Mouse (Mus musculus): ENCODE measurements around the gene Mia3. TPM values are rescaled to one million over a fixed set of nuclear protein-coding genes. Genes with fewer than 3 reads are reported as not detected.
"Not testable (repeated sequence)": the region's sequence is repeated elsewhere in the genome, so short reads cannot be mapped to it uniquely, and the experiment has no call there.

Mia3 gene
- polyA plus RNA-seq, 1 experiment from 2014 or later = 105 TPM

DNA sequence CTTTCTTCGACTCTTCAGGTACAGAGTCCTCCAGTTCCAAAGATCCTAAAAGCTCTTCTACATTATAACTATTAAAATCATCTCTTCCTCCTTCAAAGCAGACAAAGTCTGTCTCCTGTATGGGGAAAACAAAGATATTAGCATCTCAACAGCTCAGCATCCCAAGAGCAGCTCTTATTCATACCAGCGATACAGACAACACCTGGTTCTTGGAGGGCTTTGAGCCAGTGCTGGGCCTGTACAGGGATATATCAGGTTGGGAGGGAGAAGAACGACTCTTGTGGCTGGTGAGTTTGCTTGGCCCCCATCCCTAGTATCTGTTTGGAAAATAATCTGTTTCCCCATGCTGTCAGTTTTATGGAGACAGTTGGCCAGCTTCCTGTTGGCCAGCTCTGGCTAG lies 10.5 kb downstream of the Mia3 start:
- Histone ChIP-seq H3K27me3 (ENCODE audit: control insufficient read depth, insufficient read depth, low read length) (no peaks in the 10 kb centered on the region), H3K36me3 (ENCODE audit: control insufficient read depth, insufficient read depth, low read length) (peaks cover 11% of the 10 kb centered on the region; the same call in 1 of the 2 replicates), H3K9ac (ENCODE audit: low read length) (no peak overlapping the region), H3K4me2 (ENCODE audit: low read depth, low read length) (no peak overlapping the region), H3K9me3 (replicated peaks; ENCODE audit: control insufficient read depth, low read length) (no peaks in the 10 kb centered on the region), H3K4me3 (replicated peaks; ENCODE audit: low read length) (no peak overlapping the region), H3K4me1 (ENCODE audit: control insufficient read depth, insufficient read depth, low read length) (no peaks in the 10 kb centered on the region), H3K27ac (ENCODE audit: low read length) (no peak overlapping the region)
- 87% methylated on average over 3 of the region's 3 CpGs for WGBS
- ATAC-seq (ENCODE audit: insufficient read depth, low FRiP score) = no peak

DNA sequence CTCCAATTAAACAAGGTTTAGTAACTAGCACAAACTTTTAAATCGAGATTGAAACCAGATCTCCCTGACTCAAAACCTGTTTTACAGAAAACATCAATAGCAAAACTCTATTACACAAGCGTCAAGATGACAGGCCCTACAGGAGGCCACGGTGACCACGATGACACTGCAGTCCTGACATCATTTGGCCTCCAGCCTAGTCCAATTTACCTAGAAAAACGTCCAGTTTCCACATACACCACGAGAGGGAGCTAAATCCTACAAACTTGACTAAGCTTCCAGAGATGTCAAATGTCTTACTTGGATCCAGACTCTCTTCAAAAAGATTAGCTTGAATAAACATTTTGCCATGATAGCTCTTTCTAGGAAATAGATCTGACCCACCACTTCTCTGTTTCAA lies 19.5 kb downstream of the Mia3 start:
- Histone ChIP-seq H3K4me2 (ENCODE audit: low read depth, low read length) (no peak overlapping the region), H3K9ac (ENCODE audit: low read length) (no peak overlapping the region), H3K9me3 (replicated peaks; ENCODE audit: control insufficient read depth, low read length) (no peaks in the 10 kb centered on the region), H3K36me3 (ENCODE audit: control insufficient read depth, insufficient read depth, low read length) (peaks cover 9% of the 10 kb centered on the region; the same call in 1 of the 2 replicates), H3K27ac (ENCODE audit: low read length) (no peak overlapping the region), H3K4me3 (replicated peaks; ENCODE audit: low read length) (no peak overlapping the region), H3K4me1 (ENCODE audit: control insufficient read depth, insufficient read depth, low read length) (peaks cover 6% of the 10 kb centered on the region; the same call in 1 of the 2 replicates), H3K27me3 (ENCODE audit: control insufficient read depth, insufficient read depth, low read length) (no peaks in the 10 kb centered on the region)
- WGBS = 20% methylated on average over 6 of the region's 6 CpGs
- ATAC-seq (ENCODE audit: insufficient read depth, low FRiP score) = no peak

GRCm38 (mm10) chr1:183345817-183346195 lies 23.5 kb downstream of the Mia3 start:
- peak overlapping the region; percentile 91 for H3K4me2 ChIP-seq (ENCODE audit: low read depth, low read length)
- no peaks in the 10 kb centered on the region for H3K9me3 ChIP-seq (replicated peaks; ENCODE audit: control insufficient read depth, low read length)
- H3K27ac ChIP-seq (ENCODE audit: low read length) = no peak overlapping the region
- H3K4me1 ChIP-seq (ENCODE audit: control insufficient read depth, insufficient read depth, low read length) = peaks cover 6% of the 10 kb centered on the region; the same call in 1 of the 2 replicates
- H3K27me3 ChIP-seq (ENCODE audit: control insufficient read depth, insufficient read depth, low read length) = no peaks in the 10 kb centered on the region
- peak overlapping the region; percentile 88 for H3K4me3 ChIP-seq (replicated peaks; ENCODE audit: low read length)
- WGBS = 2% methylated on average over 10 of the region's 10 CpGs
- peak overlapping the region; percentile 90 for H3K9ac ChIP-seq (ENCODE audit: low read length)
- ATAC-seq (ENCODE audit: insufficient read depth, low FRiP score) = no peak
- H3K36me3 ChIP-seq (ENCODE audit: control insufficient read depth, insufficient read depth, low read length) = peaks cover 6% of the 10 kb centered on the region; the same call in 1 of the 2 replicates

GRCm38 (mm10) chr1:183344886-183345816 lies 24.2 kb downstream of the Mia3 start:
- H3K4me1 ChIP-seq (ENCODE audit: control insufficient read depth, insufficient read depth, low read length) = peaks cover 6% of the 10 kb centered on the region; the same call in 1 of the 2 replicates
- H3K27me3 ChIP-seq (ENCODE audit: control insufficient read depth, insufficient read depth, low read length) = no peaks in the 10 kb centered on the region
- peak overlapping the region; percentile 91 for H3K4me2 ChIP-seq (ENCODE audit: low read depth, low read length)
- no peaks in the 10 kb centered on the region for H3K9me3 ChIP-seq (replicated peaks; ENCODE audit: control insufficient read depth, low read length)
- peak; percentile 95 for ATAC-seq (ENCODE audit: insufficient read depth, low FRiP score)
- H3K27ac ChIP-seq (ENCODE audit: low read length) = peak overlapping the region; percentile 76
- under 1% methylated on average over 72 of the region's 72 CpGs for WGBS
- H3K9ac ChIP-seq (ENCODE audit: low read length) = peak overlapping the region; percentile 90
- H3K4me3 ChIP-seq (replicated peaks; ENCODE audit: low read length) = peak overlapping the region; percentile 88
- H3K36me3 ChIP-seq (ENCODE audit: control insufficient read depth, insufficient read depth, low read length) = peaks cover 6% of the 10 kb centered on the region; the same call in 1 of the 2 replicates

GRCm38 (mm10) chr1:183342902-183343301 lies 26.5 kb downstream of the Mia3 start:
- H3K9me3 ChIP-seq (replicated peaks; ENCODE audit: control insufficient read depth, low read length); H3K9ac ChIP-seq (ENCODE audit: low read length); H3K4me2 ChIP-seq (ENCODE audit: low read depth, low read length); H3K27me3 ChIP-seq (ENCODE audit: control insufficient read depth, insufficient read depth, low read length); H3K36me3 ChIP-seq (ENCODE audit: control insufficient read depth, insufficient read depth, low read length); ATAC-seq (ENCODE audit: insufficient read depth, low FRiP score); H3K4me3 ChIP-seq (replicated peaks; ENCODE audit: low read length); H3K27ac ChIP-seq (ENCODE audit: low read length); H3K4me1 ChIP-seq (ENCODE audit: control insufficient read depth, insufficient read depth, low read length): not testable (repeated sequence)
- 89% methylated on average over 1 of the region's 1 CpGs for WGBS

GRCm38 (mm10) chr1:183327171-183327570 lies 42.2 kb downstream of the Mia3 start:
- WGBS = 90% methylated on average over 8 of the region's 8 CpGs
- no peak for ATAC-seq (ENCODE audit: insufficient read depth, low FRiP score)
- H3K9ac ChIP-seq (ENCODE audit: low read length) = no peak overlapping the region

GRCm38 (mm10) chr1:183324433-183324832 lies 44.9 kb downstream of the Mia3 start:
- H3K27me3 ChIP-seq (ENCODE audit: control insufficient read depth, insufficient read depth, low read length) = no peaks in the 10 kb centered on the region
- H3K9me3 ChIP-seq (replicated peaks; ENCODE audit: control insufficient read depth, low read length) = no peaks in the 10 kb centered on the region
- peaks cover 39% of the 10 kb centered on the region for H3K36me3 ChIP-seq (ENCODE audit: control insufficient read depth, insufficient read depth, low read length)
- WGBS = 94% methylated on average over 6 of the region's 6 CpGs
- ATAC-seq (ENCODE audit: insufficient read depth, low FRiP score) = no peak
- H3K27ac ChIP-seq (ENCODE audit: low read length) = no peak overlapping the region
- no peak overlapping the region for H3K4me2 ChIP-seq (ENCODE audit: low read depth, low read length)
- no peaks in the 10 kb centered on the region for H3K4me1 ChIP-seq (ENCODE audit: control insufficient read depth, insufficient read depth, low read length)
- H3K4me3 ChIP-seq (replicated peaks; ENCODE audit: low read length) = no peak overlapping the region
- H3K9ac ChIP-seq (ENCODE audit: low read length) = no peak overlapping the region

More at GRCm38 (mm10) chr1:183327171-183327570, 42.2 kb downstream of the Mia3 start:
- Histone ChIP-seq H3K4me1 (ENCODE audit: control insufficient read depth, insufficient read depth, low read length) (no peaks in the 10 kb centered on the region), H3K9me3 (replicated peaks; ENCODE audit: control insufficient read depth, low read length) (no peaks in the 10 kb centered on the region), H3K36me3 (ENCODE audit: control insufficient read depth, insufficient read depth, low read length) (peaks cover 53% of the 10 kb centered on the region), H3K27me3 (ENCODE audit: control insufficient read depth, insufficient read depth, low read length) (no peaks in the 10 kb centered on the region), H3K4me3 (replicated peaks; ENCODE audit: low read length) (no peak overlapping the region), H3K4me2 (ENCODE audit: low read depth, low read length) (no peak overlapping the region), H3K27ac (ENCODE audit: low read length) (no peak overlapping the region)

- WGBS = 95% methylated on average over 2 of the region's 2 CpGs
- H3K4me3 ChIP-seq (replicated peaks; ENCODE audit: low read length) = no peak overlapping the region
- H3K27ac ChIP-seq (ENCODE audit: low read length) = no peak overlapping the region
- H3K9ac ChIP-seq (ENCODE audit: low read length) = no peak overlapping the region
- H3K4me2 ChIP-seq (ENCODE audit: low read depth, low read length) = no peak overlapping the region
- no peaks in the 10 kb centered on the region for H3K27me3 ChIP-seq (ENCODE audit: control insufficient read depth, insufficient read depth, low read length)
- H3K9me3 ChIP-seq (replicated peaks; ENCODE audit: control insufficient read depth, low read length) = no peaks in the 10 kb centered on the region
- H3K4me1 ChIP-seq (ENCODE audit: control insufficient read depth, insufficient read depth, low read length) = no peaks in the 10 kb centered on the region
- no peak for ATAC-seq (ENCODE audit: insufficient read depth, low FRiP score)
- H3K36me3 ChIP-seq (ENCODE audit: control insufficient read depth, insufficient read depth, low read length) = peaks cover 41% of the 10 kb centered on the region
Observed at GRCm38 (mm10) chr1:183323923-183324322, 45.4 kb downstream of the Mia3 start.

GRCm38 (mm10) chr1:183322496-183322895 lies 46.9 kb downstream of the Mia3 start:
- peaks cover 47% of the 10 kb centered on the region for H3K36me3 ChIP-seq (ENCODE audit: control insufficient read depth, insufficient read depth, low read length)
- not testable (repeated sequence) for H3K4me2 ChIP-seq (ENCODE audit: low read depth, low read length); H3K4me1 ChIP-seq (ENCODE audit: control insufficient read depth, insufficient read depth, low read length); H3K9me3 ChIP-seq (replicated peaks; ENCODE audit: control insufficient read depth, low read length); ATAC-seq (ENCODE audit: insufficient read depth, low FRiP score); H3K27ac ChIP-seq (ENCODE audit: low read length); H3K27me3 ChIP-seq (ENCODE audit: control insufficient read depth, insufficient read depth, low read length); H3K4me3 ChIP-seq (replicated peaks; ENCODE audit: low read length); H3K9ac ChIP-seq (ENCODE audit: low read length)
- WGBS = 82% methylated on average over 5 of the region's 5 CpGs
